Mouse (Mus musculus) midbrain, embryonic 10.5 days (tissue): ENCODE measurements around the gene Gjc3. TPM values are rescaled to one million over a fixed set of nuclear protein-coding genes. Genes with fewer than 3 reads are reported as not detected.

Experiments
- polyA plus RNA-seq: library from polyadenylated mRNA; unstranded; fragments of >200 nt; fragmentation: Nextera tagmentation; extraction: Ambion mirVana; gene quantifications from 2 replicates; pipeline ENCODE4 v1.2.1, GENCODE M21; 2016

Gene Gjc3
- polyA plus RNA-seq, 1 experiment from 2014 or later, result 0.05 TPM

Other genes with a start within 250 kb of the Gjc3 start
- 5.1 and 8.4 TPM in 2 replicates for gene Nyap1, start 221.5 kb downstream of the Gjc3 start, polyA plus RNA-seq
- gene Tsc22d4, start 217.4 kb downstream of the Gjc3 start, polyA plus RNA-seq, result 75.6 and 75.8 TPM in 2 replicates
- 62.6 and 63.9 TPM in 2 replicates for gene Ppp1r35, start 184.2 kb downstream of the Gjc3 start, polyA plus RNA-seq
- gene Mepce, start 175.4 kb downstream of the Gjc3 start, polyA plus RNA-seq, result 11.7 and 12.5 TPM in 2 replicates
- gene Zcwpw1, start 175.3 kb downstream of the Gjc3 start, polyA plus RNA-seq, result 13.8 and 16.1 TPM in 2 replicates
- 0.19 and 1.1 TPM in 2 replicates for gene Pilra, start 126.8 kb downstream of the Gjc3 start, polyA plus RNA-seq
- not detected in 2 replicates for gene Pilrb1, start 105.0 kb downstream of the Gjc3 start, polyA plus RNA-seq
- gene Pilrb2, start 91.3 kb downstream of the Gjc3 start, polyA plus RNA-seq, result not detected in 2 replicates
- not detected in 2 replicates for gene Cyp3a13, start 41.5 kb downstream of the Gjc3 start, polyA plus RNA-seq
- not detected in 2 replicates for gene Azgp1, start 18.4 kb upstream of the Gjc3 start, polyA plus RNA-seq
- not detected in 2 replicates for gene Smok3a, start 58.2 kb upstream of the Gjc3 start, polyA plus RNA-seq
- gene Smok3b, start 58.3 kb upstream of the Gjc3 start, polyA plus RNA-seq, result not detected in 2 replicates
- not detected in 2 replicates for gene Smok3c, start 90.1 kb upstream of the Gjc3 start, polyA plus RNA-seq
- 23.1 and 31.1 TPM in 2 replicates for gene Zkscan1, start 122.0 kb upstream of the Gjc3 start, polyA plus RNA-seq
- gene Zscan21, start 153.8 kb upstream of the Gjc3 start, polyA plus RNA-seq, result 105 and 114 TPM in 2 replicates
- 42.6 and 46.7 TPM in 2 replicates for gene Zfp113, start 192.6 kb upstream of the Gjc3 start, polyA plus RNA-seq
- gene Cops6, start 198.0 kb upstream of the Gjc3 start, polyA plus RNA-seq, result 369 and 387 TPM in 2 replicates
- 27.8 and 28.5 TPM in 2 replicates for gene Ap4m1, start 208.9 kb upstream of the Gjc3 start, polyA plus RNA-seq
- gene Mcm7, start 209.3 kb upstream of the Gjc3 start, polyA plus RNA-seq, result 376 and 423 TPM in 2 replicates
- gene Taf6, start 224.4 kb upstream of the Gjc3 start, polyA plus RNA-seq, result 138 and 146 TPM in 2 replicates
- gene Cnpy4, start 224.4 kb upstream of the Gjc3 start, polyA plus RNA-seq, result 54.4 and 58.2 TPM in 2 replicates
- gene Mblac1, start 231.2 kb upstream of the Gjc3 start, polyA plus RNA-seq, result 10.3 and 10.5 TPM in 2 replicates